Mouse (Mus musculus): ENCODE results near the gene Anp32a. TPM values are rescaled to one million over a fixed set of nuclear protein-coding genes. Genes with fewer than 3 reads are reported as not detected.

Gene Anp32a
- polyA plus RNA-seq, 1 experiment: 20.1 TPM

DNA sequence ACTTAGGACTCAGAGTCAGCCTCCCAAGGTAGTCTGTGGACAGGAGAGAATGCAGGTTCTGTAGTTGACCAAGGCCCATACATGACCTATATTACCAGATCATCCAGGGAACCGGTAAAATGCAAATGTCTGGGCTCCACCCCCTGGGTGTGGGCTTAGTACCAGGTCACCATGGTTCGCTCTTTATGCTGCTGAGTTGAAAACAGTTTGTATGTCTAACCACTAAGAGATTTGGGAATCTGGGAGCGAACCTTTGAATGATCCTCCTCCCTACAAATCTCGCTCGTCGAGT lies 5.2 kb downstream of the Anp32a start:
- no peak for DNase-seq (ENCODE audit: low read depth)

DNA sequence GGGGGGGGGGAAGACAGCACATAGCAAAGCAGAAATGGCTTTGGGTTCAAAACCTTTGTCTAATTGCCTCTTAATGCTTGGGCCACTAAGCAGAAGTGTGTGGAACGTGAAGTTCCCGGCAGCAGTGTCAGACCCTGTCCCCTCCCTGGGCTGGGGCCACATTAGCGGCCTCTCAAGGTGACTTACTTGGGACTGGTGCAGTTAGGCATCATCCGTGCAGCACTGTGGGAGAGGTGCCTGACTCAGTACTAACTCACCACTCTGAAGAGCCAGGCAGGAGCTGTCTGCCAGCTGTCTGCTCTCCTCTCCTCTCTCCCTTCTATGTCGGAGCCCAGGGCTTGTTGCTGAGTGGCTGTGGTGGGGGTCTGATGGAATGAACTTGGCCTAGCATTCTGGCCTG lies 6.1 kb downstream of the Anp32a start:
- DNase-seq (ENCODE audit: low read depth): no peak

DNA sequence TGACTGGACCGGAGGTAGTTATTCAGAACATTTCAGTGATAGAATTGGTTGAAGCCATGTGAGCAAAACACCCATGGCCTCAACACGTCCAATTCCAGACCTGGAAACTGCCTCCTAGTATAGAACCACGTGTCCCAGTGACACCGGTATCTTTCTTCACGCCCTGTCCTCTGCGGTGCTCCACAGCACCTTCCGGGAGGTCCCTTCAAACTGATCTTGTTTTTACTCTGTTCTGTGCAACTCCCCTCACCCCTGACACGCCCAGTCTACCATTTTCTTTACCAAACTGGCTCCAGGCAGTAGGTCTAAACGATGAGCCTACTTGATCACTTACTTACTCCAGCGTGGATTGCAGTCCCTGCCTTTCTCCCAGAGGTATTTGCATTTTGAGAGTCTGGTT lies 7.0 kb downstream of the Anp32a start:
- DNase-seq (ENCODE audit: low read depth): no peak

DNA sequence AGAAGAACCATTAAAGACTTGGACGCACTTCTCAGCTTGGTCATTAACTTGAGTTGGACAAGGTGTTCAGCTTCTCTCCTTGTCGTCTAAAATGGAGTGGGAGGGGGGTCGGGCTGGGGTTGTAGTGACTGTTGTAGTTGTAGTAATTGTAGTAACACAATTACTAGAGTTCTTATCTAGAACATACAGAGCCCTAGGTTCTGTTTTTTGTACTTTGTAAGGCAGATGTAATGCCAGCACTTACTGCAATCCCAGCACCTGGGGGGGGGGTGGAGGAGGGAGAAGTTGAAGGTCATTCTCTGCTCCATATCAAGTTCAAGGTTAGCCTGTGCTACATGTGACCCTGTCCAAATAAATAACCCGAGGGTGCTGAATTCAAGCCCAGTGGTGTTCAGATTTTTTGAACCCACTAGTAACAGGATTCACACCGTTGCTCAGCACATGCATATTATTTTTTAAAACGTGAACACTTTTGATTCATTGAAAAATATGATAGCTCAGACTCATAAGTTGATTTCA lies 7.4 kb downstream of the Anp32a start:
- DNase-seq (ENCODE audit: low read depth): no peak

DNA sequence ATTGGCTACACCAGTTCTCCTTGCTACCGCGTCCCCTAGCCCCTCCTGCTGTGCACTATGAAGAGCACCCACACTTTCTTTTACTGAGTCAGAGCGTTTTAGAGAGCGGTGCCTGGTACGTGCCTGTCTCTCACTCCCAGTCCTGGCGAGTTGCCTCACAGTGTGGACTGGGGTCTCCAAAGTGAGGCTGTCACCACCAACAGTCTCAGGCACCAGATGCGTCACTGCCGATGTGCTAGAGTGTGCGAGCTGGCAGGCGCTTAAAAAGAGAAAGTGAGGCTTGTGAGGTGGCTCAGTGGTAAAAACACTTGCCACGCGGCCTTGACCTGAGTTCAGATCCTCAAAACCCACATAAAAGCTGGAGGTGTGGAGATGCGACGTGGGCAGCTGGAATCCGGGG lies 8.2 kb downstream of the Anp32a start:
- no peak for DNase-seq (ENCODE audit: low read depth)

DNA sequence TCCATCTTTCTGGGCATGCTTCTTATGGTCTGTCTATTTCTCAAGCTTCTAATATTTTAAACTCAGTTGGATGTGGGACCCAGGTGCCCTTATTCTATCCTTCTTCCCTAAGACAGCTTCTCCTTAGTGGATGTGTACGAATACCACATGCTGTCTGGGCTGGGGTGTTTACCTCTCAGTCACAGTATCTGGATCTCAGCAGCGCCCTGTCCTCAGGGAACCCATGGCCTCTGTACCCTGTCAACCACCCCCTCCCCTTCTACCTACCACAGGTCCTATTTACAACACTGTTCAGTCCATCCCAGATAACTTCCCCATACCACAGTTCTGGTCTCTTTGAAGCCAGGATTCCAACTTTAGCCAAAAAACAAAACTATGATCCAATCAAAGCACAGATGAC lies 9.6 kb downstream of the Anp32a start:
- no peak for DNase-seq (ENCODE audit: low read depth)

DNA sequence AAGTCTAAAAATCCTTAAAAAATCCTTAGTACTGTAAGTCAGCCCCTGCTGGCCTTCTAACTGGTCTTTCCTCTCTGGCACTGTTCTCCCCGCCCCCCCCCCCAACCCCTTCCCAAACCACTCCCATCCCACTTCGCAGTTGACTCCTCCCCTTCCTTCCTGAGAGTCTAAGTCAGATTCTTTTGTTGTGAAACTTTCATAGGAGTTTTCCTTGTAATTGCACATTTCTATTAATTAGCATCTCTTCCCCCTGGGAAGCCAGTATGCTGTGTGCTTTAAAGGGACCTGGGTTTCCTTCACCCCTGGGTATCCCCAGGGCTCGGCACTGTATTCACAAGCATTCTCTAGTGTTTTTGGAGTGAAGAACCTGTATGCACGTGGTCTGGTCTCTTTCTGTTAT lies 10.1 kb downstream of the Anp32a start:
- DNase-seq (ENCODE audit: low read depth): no peak

DNA sequence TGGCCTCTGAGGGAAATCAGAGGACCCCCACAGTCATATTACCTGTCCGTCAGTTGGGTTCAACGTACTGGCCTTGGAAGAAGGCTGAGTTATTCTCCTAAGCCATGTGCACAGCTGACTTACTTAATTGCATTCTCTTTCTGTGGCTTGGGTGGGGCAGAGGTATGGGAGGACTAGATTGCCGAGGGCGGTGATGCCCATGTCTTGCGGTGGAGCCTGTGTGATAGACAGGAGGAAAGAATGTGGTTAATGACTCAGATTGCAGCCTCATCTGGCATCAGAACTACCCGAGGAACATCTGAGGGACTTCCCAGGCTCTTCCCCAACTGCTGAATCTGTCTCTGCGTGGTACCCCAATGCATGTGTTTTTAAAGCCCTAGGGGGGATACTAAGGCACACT lies 12.7 kb downstream of the Anp32a start:
- no peak for DNase-seq (ENCODE audit: low read depth)

DNA sequence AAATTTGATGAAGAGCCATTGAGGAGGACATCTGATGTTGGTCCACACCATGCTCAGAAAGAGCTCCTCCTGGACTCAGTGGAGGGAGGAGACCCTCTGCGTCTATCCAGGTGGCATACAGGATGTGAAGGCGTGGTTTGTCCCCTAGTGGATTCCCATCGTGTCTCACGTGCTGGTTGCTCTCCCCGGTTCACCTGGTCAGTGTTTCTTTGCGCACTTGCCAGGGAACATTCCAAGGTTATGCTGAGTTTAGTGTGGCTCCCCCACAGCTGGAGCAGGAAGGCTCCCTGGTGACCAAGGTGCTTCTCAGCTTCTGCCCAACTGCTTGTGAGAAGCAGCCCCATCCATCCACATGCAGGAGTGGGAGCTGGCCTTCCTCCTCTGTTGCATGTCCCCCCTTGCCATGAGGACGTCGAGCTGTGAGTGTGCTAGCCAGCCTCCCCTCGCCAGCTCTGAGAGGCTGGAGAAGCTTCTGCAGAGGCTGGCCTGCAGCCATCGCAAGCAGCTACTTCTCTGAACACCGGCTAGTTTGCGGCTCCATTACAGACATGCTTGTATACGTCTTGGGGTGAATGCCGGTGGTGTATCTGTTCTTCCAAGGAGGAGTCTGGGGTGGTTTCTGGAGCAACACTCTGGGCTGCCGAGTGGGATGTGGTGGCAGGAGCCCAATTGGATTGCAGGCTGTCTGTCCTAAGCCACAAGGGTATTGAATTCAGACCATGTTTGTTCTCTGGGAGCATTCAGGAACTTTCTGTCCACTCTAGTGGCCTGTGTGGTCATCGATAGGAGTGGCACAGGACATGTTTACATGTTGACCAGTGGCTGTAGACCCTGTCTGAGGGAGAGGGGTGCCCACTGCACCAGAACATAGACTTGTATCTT lies 14.0 kb downstream of the Anp32a start:
- no peak for DNase-seq (ENCODE audit: low read depth)

DNA sequence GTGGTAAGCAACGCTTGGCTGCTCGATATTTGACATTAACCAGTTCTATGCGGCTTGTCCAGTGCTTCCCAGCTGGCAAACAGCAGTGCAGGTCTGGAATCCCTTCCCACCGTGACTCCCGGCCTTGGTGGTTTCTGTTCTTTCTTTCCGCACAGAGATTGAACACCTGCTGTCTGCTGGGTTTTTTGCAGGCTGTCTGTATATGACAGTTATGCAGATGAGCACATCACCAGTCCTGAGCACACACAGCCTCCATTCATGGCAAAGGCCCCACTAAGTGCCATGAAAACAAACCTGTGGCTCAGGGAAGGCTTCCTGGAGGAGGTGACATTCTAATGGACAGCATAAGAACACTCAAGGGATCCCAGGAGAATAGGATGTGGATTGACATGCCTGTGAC lies 14.7 kb downstream of the Anp32a start:
- DNase-seq (ENCODE audit: low read depth): no peak

DNA sequence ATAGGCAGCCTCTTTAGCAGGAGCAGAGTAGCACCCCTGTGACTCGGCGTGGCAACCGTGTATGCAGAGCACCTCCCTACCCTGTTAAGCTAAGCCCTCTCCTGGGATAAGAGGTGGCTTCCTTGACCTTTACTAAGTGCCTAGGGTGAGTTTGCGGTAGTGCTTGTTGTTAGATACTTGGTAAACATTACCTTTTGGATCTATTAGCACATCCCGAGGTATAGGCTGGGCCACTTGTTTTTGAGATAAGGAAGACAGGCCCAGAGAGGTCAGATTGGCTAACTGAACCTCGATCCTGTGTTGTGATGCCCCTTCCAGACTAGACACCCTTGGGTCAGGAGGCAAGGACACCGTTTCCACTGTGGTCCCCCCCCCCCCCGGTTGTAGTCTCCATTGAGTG lies 16.5 kb downstream of the Anp32a start:
- no peak for DNase-seq (ENCODE audit: low read depth)

DNA sequence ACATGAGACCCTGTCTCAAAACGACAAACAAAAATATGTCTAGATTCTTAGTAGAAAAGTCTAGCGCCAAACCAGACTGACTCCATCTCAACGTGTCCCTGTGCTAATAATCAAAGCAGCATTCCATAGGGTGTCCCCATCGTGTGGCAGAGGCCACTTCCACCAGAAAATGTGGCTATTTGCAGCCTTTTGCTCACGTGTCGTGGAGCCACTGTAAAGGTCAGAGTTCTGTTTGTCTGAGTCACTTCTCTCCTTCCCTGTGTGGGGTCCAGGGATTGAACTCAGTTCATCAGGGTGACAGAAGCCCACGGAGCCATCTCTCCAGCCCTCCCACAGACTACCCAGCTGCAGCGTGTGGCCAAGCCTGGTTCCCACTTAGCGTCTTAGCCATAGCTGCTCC lies 17.8 kb downstream of the Anp32a start:
- no peak for DNase-seq (ENCODE audit: low read depth)

DNA sequence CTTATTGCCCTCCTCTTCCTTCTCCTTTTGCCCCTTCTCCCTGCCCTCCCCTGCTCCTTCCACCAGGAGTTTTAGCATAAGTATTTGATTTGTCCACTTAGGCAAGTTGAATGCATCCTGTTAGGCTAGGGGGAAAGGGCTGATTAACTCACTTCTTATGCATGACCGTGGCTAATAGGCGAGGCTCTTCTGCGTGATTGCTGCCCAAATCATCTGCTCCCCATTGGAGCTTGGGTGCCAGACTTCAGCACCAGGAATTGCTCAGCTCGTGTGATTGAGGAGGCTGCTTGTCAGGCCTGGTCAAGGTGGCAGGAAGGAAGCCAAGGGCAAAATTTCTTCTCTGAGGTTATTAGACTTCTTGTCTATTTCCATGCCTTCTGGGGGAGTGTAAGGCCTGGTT lies 19.8 kb downstream of the Anp32a start:
- no peak for DNase-seq (ENCODE audit: low read depth)

DNA sequence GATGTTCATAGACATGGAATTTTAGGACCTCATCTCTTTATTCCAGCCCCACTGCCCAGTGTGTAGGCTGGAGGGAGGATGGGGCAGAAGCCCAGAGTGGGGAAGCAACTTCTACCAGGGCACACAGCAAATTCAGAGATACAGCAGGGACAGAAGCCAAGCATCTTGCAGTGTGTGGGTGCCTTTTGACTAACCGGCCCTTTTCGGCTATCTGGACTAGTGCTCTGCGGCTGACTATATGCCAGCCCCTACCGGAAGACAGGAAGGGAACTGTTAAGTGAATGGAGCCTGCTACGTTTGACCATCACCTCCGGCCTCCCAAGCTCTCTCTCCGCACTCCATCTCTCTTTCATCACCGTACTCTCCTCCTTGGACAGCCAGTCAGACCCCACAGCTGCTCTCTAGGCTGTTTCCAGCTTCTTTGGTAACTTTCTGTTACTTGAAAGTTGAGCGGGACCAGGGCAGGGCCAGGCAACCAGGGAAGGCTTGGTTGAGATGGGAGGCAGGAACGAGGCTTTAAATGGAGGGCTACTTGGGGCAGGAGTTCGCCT lies 21.8 kb downstream of the Anp32a start:
- DNase-seq (ENCODE audit: low read depth): no peak

DNA sequence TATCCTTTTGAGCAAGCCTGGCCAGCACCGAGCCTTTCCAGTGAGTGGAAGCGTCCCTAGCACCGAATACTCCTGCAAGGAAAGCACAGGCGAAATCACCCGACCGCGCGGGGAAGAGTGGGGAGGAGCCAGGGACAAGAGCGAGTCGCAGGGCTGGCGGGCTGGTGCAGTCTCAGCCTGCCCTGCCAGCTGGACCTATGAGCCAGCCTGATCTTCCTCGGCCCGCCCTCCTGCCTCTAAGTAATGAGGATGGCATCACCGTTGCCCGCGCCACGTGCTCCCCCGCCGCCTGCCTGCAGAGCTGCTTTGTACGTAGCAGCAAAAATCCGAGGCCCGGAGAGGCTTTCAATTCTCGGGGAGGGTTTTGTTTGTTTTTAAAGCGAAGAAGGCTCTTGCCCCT lies 22.5 kb downstream of the Anp32a start:
- DNase-seq (ENCODE audit: low read depth): no peak

DNA sequence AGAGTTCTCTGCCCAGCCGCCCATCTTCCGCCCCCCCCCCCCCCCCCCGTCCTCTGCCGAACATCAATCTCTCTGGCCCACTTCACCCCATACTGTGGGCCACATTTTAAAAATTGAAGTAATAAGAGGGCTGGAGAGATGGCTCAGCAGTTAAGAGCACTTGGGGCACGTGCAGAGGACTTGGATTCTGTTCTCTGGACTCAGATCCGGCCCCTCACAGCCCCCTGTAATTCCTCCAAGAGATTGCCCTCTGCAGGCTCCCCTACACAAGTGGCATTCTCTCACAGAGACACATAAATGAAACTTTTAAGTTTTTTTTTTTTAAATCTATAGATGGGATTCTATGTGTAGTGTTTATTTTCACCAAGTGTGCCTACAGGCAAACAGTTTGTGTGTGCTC lies 23.1 kb downstream of the Anp32a start:
- DNase-seq (ENCODE audit: low read depth): no peak

DNA sequence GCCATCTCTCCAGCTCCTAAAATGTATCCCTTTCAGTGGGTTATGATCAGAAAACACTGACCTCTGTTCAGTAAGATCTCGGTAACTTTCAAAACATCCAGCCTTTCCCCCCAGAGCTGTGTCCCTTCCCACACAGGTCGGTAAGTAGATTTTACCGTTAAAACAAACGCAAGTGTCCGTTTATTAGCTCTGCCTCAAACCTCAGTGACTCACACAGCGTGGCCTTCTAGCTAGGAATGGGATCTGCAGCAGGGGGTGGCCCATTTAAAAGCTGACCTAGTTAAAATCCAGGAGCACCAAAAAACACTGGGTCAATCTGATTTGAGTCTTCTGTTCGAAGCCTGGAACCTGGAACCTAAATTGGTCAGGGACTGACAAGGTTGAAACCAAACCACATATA lies 23.7 kb downstream of the Anp32a start:
- no peak for DNase-seq (ENCODE audit: low read depth)

DNA sequence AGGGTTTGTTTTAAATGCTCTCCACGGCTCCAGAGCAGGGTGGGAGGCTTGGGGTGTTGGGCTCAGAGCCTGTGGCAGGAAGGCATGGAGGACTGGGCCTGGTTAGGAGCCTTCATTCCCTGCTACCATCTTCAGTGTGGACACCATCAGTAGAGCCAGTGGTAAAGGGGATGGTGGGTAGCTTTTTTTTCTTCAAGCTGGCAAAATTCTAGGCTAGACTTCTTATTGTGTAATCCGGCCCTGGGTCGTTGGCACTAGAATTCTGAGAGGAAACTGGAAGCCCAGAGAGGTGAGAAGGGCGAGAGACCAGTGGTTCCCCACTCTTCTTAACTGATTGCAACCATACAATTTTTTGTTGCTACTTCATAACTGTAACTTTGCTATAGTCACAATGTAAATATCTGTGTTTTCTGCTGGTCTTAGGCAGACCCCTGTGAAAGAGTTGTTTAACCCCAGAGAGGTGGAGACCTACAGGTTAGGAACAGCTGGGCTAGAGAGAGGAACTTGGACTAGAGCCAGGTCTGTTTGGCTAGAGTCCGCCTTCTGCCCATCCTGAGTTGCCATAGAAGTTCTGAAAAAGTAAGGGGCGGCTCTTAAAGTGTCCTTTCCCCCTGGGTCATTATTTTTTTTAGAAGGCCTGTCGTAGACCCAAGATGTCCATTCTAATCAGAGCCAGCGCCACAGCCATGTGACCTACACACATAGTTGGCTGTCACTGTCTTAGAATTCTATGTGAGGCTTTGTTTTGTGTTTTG lies 24.4 kb downstream of the Anp32a start:
- DNase-seq (ENCODE audit: low read depth): no peak

DNA sequence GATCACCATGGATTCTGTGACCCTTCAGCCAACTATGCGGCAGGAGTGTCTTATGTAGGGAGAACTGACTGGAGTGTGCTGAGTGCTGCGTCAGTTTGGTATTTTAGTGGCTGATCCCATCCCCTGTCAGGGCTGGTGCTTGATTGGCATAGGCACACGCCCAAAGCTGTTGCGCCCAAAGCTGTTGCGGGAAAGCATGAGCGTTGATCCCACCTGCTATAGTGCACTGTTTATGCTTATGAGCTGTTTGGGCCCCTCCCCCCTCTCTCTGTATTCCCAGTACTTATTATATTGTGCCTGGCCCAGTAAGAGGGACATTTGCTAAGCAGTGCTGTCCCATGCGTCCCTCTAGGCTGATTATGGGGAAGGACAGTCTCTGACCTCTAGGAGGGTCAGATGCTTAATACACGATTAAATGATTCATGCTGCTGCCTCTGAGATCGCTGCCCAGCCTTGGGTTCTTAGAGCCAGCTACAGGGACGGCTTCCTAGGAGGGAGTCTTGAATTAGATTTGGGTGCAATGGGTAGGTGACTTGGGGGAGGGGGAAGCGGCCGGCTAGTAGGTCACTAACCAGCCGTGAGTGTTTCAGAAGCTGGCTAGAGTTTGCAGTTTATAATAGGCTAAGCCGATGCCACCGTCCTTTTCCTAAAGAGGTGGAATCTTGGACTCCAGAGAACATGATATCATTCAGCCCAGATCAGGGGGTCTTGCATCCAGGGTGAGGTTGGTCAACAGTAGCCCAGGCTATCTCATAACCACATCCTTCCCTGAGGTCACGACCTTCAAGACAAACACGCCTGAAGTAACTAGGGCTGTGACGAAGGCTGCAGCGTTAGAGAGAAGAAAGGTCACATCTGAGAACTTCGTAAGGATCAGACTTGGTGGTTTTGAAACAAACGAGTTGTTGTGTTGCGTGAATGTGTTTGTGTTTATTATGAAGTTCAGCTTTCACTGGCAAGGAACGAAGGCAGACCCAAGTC lies 25.7 kb downstream of the Anp32a start:
- no peak for DNase-seq (ENCODE audit: low read depth)

DNA sequence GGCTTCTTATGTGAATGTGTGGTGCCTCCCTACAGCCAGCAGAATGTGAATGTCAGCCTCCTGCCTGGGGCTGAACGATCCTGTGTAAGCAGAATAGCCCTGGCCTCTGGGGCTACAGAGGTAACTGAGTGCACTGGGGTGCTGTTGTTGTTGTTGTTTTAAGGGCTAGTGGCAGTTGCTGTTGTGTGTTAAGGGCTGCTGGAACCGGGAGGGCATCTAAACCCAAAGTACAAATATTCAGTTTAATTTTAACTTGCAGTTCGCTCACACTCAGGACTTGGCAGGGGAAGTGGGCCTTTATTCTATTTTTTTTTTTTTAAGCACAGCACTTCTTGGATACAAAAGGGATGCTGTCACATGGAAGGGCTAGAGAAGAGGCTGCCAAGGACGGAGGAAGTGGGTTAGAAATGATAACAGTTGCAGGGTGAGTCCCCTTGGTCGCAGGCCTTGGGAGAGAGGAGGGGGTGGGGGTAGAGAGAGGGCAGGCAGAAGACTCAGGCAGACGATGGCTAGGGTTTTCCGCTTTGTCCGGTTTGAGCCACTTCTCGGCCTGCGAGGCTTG lies 26.5 kb downstream of the Anp32a start:
- DNase-seq (ENCODE audit: low read depth): no peak

DNA sequence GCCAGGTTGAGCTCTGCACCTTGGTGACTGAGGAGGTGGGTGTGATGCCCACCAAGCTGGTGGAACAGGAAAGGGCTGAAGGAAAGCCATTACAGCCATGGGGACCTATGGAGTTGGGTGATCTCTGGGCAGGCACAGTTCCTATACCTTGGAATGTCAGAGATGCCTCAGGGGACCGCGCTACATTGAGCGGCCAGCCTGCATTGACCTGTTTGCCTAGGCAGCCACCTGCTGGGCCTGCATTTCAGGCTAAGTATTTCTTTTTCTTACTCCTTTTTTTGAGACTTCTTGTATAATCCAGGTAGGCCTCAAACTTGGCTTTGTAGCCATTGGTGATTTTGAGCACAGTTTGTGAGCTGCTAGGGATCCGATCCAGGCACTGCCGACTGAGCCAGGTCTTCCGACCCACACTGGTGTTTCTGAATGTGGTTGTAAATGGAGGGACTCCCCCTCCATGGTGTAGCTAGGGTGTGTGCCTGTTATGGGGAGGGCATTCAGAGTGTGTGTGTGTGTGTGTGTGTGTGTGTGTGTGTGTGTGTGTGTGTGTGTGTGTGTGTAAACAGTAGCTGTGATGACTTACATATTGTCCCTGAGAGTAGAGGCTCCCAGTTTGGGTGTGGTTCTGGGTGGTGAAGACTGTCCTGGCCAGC lies 27.3 kb downstream of the Anp32a start:
- no peak for DNase-seq (ENCODE audit: low read depth)
